Mouse (Mus musculus): Measurements from ENCODE around the gene 5330417C22Rik.

5330417C22Rik gene

GRCm38 (mm10) chr3:108411026-108411753 is 125.1 kb downstream of the 5330417C22Rik start:
- DNase-seq (ENCODE audit: low spot score) = no peak

- DNase-seq (ENCODE audit: low spot score) = no peak
Measured at GRCm38 (mm10) chr3:108410359-108410714, 126.0 kb downstream of the 5330417C22Rik start.

GRCm38 (mm10) chr3:108409656-108410358 is 126.5 kb downstream of the 5330417C22Rik start:
- DNase-seq (ENCODE audit: low spot score) = no peak

- no peak for DNase-seq (ENCODE audit: low spot score)
Measured at GRCm38 (mm10) chr3:108408517-108409008, 127.8 kb downstream of the 5330417C22Rik start.

DNA sequence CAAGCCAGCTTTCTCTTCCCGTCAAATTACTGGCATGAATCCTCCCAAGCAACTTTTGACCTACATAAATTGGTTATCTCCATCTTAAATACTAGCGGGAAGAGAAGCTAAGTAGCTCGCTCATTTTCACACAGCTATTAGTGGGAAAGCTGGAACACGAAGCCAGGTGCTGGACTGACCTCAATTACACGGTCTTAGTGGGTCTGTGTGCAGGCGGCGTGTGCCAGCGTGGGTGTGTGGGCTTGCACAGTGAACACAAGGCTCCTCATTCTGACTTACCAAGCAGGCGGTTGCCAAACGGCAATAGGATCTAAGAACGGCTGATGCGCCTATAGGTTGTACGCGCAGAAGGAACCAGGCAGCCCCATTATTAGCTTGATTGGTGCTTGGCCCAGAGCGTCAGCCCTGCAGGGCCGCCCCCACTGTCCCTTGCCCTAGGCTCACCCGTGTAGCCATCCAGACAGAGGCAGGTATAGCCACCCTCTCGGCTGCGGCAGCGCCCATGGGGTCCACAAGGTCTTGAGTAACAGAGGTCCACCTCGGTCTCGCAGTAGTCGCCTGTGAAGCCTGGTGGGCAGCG is 129.9 kb downstream of the 5330417C22Rik start:
- no peak for DNase-seq (ENCODE audit: low spot score)

Data from testis, postnatal 14 days (tissue).